Mouse (Mus musculus) lung, embryonic 15.5 days (tissue): ENCODE data around the gene 2010300C02Rik. TPM values are rescaled to one million over a fixed set of nuclear protein-coding genes. Genes with fewer than 3 reads are reported as not detected.

Experiments
- ATAC-seq: fragments of 200-750 bp; cut with Nextera tagmentation; 2 replicates; pipeline ENCODE4 v1.8.0; 2017; ENCODE audit warnings: moderate number of reproducible peaks, borderline replicate concordance; ENCODE audit not compliant: low FRiP score, low TSS enrichment; ENCODE audit errors: extremely low read depth
- H3K27ac ChIP-seq: fragments of 300-500 bp; sonication (generic); 2 replicates; pipeline ENCODE4 v1.5.1; 2015; ENCODE audit warnings: moderate library complexity, mild to moderate bottlenecking, inconsistent platforms
- H3K27me3 ChIP-seq: fragments of 300-500 bp; sonication (generic); 2 replicates; pipeline ENCODE4 v1.6.1; 2015; ENCODE audit warnings: inconsistent platforms
- H3K36me3 ChIP-seq: fragments of 300-500 bp; sonication (generic); 2 replicates; pipeline ENCODE4 v1.6.1; 2015; ENCODE audit warnings: inconsistent platforms
- H3K4me1 ChIP-seq: fragments of 300-500 bp; sonication (generic); 2 replicates; pipeline ENCODE4 v1.6.1; 2015; ENCODE audit warnings: inconsistent platforms
- H3K4me2 ChIP-seq: fragments of 300-500 bp; sonication (generic); 2 replicates; pipeline ENCODE4 v1.6.1; 2015; ENCODE audit warnings: inconsistent platforms, mild to moderate bottlenecking, moderate library complexity
- H3K4me3 ChIP-seq: fragments of 300-500 bp; sonication (generic); 2 replicates; pipeline ENCODE4 v1.5.1; 2015; ENCODE audit warnings: mild to moderate bottlenecking, inconsistent platforms
- H3K9ac ChIP-seq: fragments of 300-500 bp; sonication (generic); 2 replicates; pipeline ENCODE4 v1.6.1; 2015; ENCODE audit warnings: inconsistent platforms
- H3K9me3 ChIP-seq: fragments of 300-500 bp; sonication (generic); 2 replicates; pipeline ENCODE4 v1.6.1; 2016; ENCODE audit warnings: inconsistent platforms
- WGBS: fragments of 180-500 bp; shearing (Covaris S2); methylation state at CpG from one replicate; pipeline ENCODE4 v1.1.7; 2015; 5-methylcytosine and 5-hydroxymethylcytosine counted together
- polyA plus RNA-seq: library from polyadenylated mRNA; unstranded; fragments of >200 nt; fragmentation: Nextera tagmentation; extraction: Ambion mirVana; gene quantifications from 2 replicates; pipeline ENCODE4 v1.2.1, GENCODE M21; 2015

2010300C02Rik gene
- 9.9 and 12.1 TPM in 2 replicates for polyA plus RNA-seq

- peak; percentile 88 for ATAC-seq
- H3K9me3 ChIP-seq = no peaks in the 10 kb centered on the region
- H3K36me3 ChIP-seq = no peaks in the 10 kb centered on the region
- WGBS = under 1% methylated on average over 67 of the region's 69 CpGs
- H3K4me3 ChIP-seq = peak within 1 kb of the TSS; percentile 65
- peak within 1 kb of the TSS; percentile 64 for H3K9ac ChIP-seq
- H3K27ac ChIP-seq = peak within 1 kb of the TSS; percentile 82
- peaks cover 28% of the 10 kb centered on the region for H3K27me3 ChIP-seq
- H3K4me1 ChIP-seq = peaks cover 8% of the 10 kb centered on the region
- H3K4me2 ChIP-seq = peak within 1 kb of the TSS; percentile 96
Measured at GRCm38 (mm10) chr1:37719761-37720640, at the start of gene 2010300C02Rik. 2010300C02Rik (minus strand) TSS chr1:37720085.

DNA sequence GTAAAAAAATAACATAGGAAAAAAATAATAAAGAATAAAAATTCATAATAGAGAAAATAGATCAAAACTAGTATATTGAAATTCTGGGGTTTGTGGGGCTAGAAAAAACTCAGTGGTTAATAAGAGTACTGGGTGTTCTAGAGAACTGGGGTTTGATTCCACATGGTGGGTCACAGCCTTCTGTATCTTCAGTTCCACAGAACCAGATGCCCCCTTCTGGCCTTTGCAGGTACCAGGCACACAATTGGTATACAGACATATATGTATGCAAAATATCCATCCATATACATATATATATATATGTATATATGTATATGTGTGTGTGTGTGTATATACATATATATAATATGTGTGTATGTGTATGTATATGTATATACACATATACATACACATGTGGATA is 39.5 kb upstream of the 2010300C02Rik start:
- no peak overlapping the region for H3K4me3 ChIP-seq
- H3K4me2 ChIP-seq = no peak overlapping the region
- no peaks in the 10 kb centered on the region for H3K9me3 ChIP-seq
- ATAC-seq = no peak
- H3K27ac ChIP-seq = no peak overlapping the region
- H3K4me1 ChIP-seq = no peaks in the 10 kb centered on the region
- no peaks in the 10 kb centered on the region for H3K27me3 ChIP-seq
- H3K9ac ChIP-seq = no peak overlapping the region
- no peaks in the 10 kb centered on the region for H3K36me3 ChIP-seq

DNA sequence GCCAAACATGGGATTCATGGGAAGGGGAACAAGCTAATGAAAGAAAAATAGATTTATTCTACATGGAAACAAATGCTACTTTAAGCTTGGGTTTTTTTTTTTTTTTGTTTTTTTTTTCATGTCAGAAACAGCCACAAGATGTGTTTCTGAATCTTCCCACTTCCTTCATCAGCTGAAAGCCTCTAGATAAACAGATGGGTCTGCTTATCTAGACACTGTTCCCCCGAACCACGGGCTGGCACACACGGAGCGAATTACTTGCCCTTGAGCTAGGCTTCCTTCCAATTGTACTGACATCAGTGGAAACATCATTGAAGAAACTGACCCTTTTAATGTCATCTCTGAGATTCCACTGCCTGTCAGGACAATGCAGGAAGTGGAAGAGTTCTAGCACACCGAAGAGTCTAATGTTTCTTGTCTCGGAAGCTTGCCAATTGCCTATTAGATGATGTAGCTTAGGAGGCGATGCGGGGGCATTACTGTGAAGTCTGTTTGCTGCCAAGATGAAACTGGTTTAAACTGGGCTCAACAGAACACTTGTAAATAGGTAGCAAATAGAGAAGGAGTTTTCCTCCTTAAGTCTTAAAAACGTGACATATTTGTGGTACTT is 24.9 kb upstream of the 2010300C02Rik start:
- ATAC-seq = no peak
- 53% methylated on average over 9 of the region's 9 CpGs for WGBS

GRCm38 (mm10) chr1:37742602-37743270 is 22.9 kb upstream of the 2010300C02Rik start:
- Histone ChIP-seq H3K4me1 (no peaks in the 10 kb centered on the region), H3K27ac (no peak overlapping the region), H3K9ac (no peak overlapping the region), H3K36me3 (no peaks in the 10 kb centered on the region), H3K4me2 (no peak overlapping the region), H3K4me3 (no peak overlapping the region), H3K9me3 (no peaks in the 10 kb centered on the region), H3K27me3 (no peaks in the 10 kb centered on the region)
- no peak for ATAC-seq
- WGBS = 61% methylated on average over 14 of the region's 14 CpGs

More for the DNA sequence above, 24.9 kb upstream of the 2010300C02Rik start:
- no peaks in the 10 kb centered on the region for H3K4me1 ChIP-seq
- no peak overlapping the region for H3K4me2 ChIP-seq
- H3K36me3 ChIP-seq = no peaks in the 10 kb centered on the region
- H3K4me3 ChIP-seq = no peak overlapping the region
- no peaks in the 10 kb centered on the region for H3K9me3 ChIP-seq
- H3K9ac ChIP-seq = no peak overlapping the region
- no peak overlapping the region for H3K27ac ChIP-seq
- H3K27me3 ChIP-seq = no peaks in the 10 kb centered on the region

DNA sequence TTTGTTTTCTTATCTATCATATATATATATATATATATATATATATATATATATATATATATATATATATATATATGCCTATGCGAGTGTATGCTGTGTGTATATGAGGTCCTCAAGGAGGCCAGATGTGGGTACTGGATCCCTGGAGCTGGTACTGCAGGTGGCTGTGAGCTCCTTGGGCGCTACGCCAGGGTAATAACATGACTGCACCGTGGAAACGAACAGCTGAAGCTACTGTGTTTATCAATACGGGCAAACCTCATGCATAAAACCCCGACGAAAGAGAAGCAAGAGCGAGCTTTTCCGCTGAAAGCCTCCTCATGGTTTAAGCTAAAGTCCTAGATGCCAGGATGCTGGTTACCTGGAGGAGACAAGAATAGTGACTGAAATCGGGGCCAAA is 22.2 kb upstream of the 2010300C02Rik start:
- Histone ChIP-seq H3K27ac (no peak overlapping the region), H3K9ac (no peak overlapping the region), H3K4me3 (no peak overlapping the region), H3K9me3 (no peaks in the 10 kb centered on the region), H3K36me3 (no peaks in the 10 kb centered on the region), H3K4me1 (no peaks in the 10 kb centered on the region), H3K4me2 (no peak overlapping the region), H3K27me3 (no peaks in the 10 kb centered on the region)
- no peak for ATAC-seq
- WGBS = 77% methylated on average over 11 of the region's 11 CpGs

DNA sequence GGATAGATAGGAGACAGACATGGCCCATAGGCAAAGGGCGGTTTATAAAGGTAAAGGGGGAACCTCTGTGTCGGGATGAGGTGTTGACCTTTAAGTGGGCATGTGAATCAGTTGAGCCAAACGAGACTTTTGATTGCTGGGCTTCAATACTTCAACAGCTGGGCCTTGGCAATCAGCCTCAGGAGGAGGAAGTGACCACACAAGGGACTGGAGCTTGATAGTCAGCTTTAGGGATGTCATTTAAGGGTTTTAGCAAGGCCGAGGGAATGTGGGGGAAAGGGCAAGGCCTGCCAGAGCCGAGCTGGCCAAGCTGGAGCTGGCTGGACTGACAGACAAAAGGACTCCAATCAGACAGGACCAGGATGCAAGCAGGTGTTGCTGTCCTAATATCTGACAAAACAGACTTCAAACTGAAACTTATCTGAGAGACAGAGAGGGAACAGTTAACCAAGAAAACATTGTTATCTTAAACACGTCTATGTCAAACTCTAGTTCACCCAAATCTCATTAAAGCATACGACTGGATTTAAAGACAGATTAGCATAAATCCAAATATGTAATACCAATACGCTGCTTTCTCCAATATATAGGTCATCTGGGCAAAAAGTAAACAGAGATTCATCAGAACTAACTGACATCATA is 20.4 kb upstream of the 2010300C02Rik start:
- Histone ChIP-seq H3K4me1 (no peaks in the 10 kb centered on the region), H3K27ac (no peak overlapping the region), H3K9me3 (no peaks in the 10 kb centered on the region), H3K4me2 (no peak overlapping the region), H3K4me3 (no peak overlapping the region), H3K36me3 (no peaks in the 10 kb centered on the region), H3K9ac (no peak overlapping the region), H3K27me3 (no peaks in the 10 kb centered on the region)
- no peak for ATAC-seq
- 55% methylated on average over 8 of the region's 8 CpGs for WGBS

DNA sequence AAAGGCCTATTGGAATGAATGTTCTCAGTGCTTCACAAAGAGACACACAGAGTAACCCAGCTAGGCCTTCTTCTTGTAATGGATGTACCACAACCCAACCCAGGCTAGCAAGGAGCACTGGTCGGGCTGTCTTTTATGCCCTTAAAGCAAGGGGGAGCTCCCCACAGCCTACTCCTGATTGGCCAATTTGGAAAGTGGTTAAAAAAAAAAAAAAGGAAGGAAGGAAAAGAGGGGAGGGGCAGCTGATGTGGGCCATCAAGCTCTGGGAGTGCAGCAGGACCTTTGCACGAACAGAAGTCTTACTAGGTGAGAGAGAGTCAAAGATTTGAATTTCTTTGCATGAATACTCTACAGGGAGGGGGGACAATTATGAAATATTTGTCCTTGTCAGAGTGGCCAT is 19.0 kb upstream of the 2010300C02Rik start:
- Histone ChIP-seq H3K4me3 (no peak overlapping the region), H3K9ac (no peak overlapping the region), H3K4me1 (no peaks in the 10 kb centered on the region), H3K4me2 (no peak overlapping the region), H3K27ac (no peak overlapping the region), H3K9me3 (no peaks in the 10 kb centered on the region), H3K27me3 (no peaks in the 10 kb centered on the region), H3K36me3 (no peaks in the 10 kb centered on the region)
- 61% methylated on average over 2 of the region's 2 CpGs for WGBS
- no peak for ATAC-seq

DNA sequence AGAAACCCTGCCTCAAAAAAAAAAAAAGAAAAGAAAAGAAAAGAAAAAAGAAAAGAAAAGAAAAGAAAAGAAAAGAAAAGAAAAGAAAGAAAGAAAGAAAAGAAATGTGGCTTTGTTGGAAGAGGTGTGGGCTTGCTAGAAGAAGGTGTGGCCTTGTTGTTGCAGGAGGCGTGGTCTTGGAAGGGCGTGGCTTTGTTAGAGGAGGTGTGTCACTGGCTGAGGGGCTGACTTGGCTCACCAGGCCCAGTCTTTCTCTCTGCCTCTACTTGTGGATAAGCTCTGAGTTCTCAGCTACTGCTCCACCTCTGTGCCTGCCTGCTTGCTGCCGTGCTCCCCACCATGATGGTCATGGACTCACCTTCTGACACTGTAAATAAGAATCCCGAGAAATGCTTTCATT is 17.2 kb upstream of the 2010300C02Rik start:
- Histone ChIP-seq H3K9ac (no peak overlapping the region), H3K36me3 (no peaks in the 10 kb centered on the region), H3K27me3 (no peaks in the 10 kb centered on the region), H3K27ac (no peak overlapping the region), H3K9me3 (no peaks in the 10 kb centered on the region), H3K4me1 (no peaks in the 10 kb centered on the region), H3K4me2 (no peak overlapping the region), H3K4me3 (no peak overlapping the region)
- WGBS = 69% methylated on average over 4 of the region's 4 CpGs
- no peak for ATAC-seq

DNA sequence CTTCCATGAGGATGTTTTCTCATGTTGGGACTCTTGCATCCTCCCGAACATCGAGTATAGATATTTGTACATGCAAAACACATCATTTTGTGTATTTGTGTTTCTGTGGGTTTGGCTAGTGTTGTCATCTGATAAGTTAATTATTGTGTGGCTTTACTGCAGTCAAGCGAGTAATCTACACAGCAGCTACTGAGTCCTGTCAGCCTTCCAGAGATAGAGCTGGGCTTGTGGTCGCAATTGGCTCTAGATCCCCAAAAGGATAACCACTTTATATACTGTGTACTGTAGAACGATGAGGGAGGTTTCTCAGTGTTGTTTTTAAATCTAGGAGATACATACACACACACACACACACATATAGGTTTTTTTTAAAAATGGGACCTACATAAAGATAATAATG is 16.0 kb upstream of the 2010300C02Rik start:
- Histone ChIP-seq H3K27ac (no peak overlapping the region), H3K4me2 (no peak overlapping the region), H3K9ac (no peak overlapping the region), H3K4me3 (no peak overlapping the region), H3K36me3 (no peaks in the 10 kb centered on the region), H3K9me3 (no peaks in the 10 kb centered on the region), H3K27me3 (no peaks in the 10 kb centered on the region), H3K4me1 (no peaks in the 10 kb centered on the region)
- 80% methylated on average over 5 of the region's 5 CpGs for WGBS
- ATAC-seq = no peak

- no peak for ATAC-seq
- Histone ChIP-seq H3K9me3 (no peaks in the 10 kb centered on the region), H3K4me1 (no peaks in the 10 kb centered on the region), H3K27me3 (no peaks in the 10 kb centered on the region), H3K36me3 (no peaks in the 10 kb centered on the region), H3K4me2 (no peak overlapping the region), H3K4me3 (no peak overlapping the region), H3K9ac (no peak overlapping the region), H3K27ac (no peak overlapping the region)
- WGBS = 54% methylated on average over 7 of the region's 7 CpGs
Measured at GRCm38 (mm10) chr1:37734841-37735240, 15.0 kb upstream of the 2010300C02Rik start.

DNA sequence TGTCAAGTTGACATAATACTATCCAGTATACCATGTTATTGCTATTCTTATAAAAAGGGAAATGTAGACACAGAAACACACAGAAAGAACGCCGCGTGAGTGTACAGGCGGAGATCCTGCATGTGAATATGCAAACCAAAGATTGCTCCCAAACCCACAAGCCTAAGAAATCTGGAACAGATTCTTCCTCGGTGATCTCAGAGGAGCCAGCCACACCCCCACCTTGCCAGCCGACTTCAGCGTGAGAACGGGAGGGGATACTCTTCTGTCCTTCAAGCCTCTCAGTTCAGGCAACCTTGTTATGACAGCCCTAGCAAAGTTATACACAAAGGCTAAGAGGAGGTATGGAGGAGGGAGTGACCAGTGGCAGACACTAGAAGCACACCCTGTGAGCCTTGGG is 9.5 kb upstream of the 2010300C02Rik start:
- no peak for ATAC-seq
- WGBS = 85% methylated on average over 8 of the region's 8 CpGs
- no peak overlapping the region for H3K4me2 ChIP-seq
- no peak overlapping the region for H3K27ac ChIP-seq
- no peaks in the 10 kb centered on the region for H3K36me3 ChIP-seq
- H3K9ac ChIP-seq = no peak overlapping the region
- H3K4me3 ChIP-seq = no peak overlapping the region
- no peaks in the 10 kb centered on the region for H3K9me3 ChIP-seq
- no peaks in the 10 kb centered on the region for H3K4me1 ChIP-seq
- H3K27me3 ChIP-seq = no peaks in the 10 kb centered on the region
